Mouse (Mus musculus) gastrocnemius, postnatal 25 days (tissue): ENCODE measurements around the gene Kcnc3. TPM values are rescaled to one million over a fixed set of nuclear protein-coding genes. Genes with fewer than 3 reads are reported as not detected.

ENCODE experiments used
- DNase-seq: peaks from one replicate; pipeline ENCODE4 v3.0.0; 2022
- total RNA-seq, 2 experiments: library from RNA; stranded (reverse); gene quantifications; 1 replicate in 1 of 2; 2 replicates in 1 of 2; pipeline ENCODE4 v1.2.3; 2021

Kcnc3 gene
- total RNA-seq, 2 experiments from 2014 or later, result 4.3 to 4.8 TPM

DNA sequence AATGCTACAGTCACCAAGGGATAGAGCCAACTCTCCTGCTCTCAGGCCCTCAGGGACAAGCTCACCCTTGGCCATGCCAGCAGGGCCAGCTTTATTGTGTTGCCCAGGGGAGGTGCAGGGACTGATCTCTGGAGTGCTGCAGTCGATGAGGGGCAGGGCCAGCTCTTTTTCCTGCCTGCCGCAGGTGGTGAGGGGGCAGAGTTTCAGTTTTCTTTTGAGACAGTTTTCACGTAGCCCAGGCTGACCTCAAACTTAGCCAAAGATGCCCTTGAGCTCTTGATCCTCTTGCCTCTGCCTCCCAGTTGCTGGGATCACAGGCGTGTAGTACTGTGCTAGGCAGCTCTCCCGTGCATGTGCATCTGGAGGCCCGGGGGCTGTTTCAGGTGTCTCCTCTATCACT, 19.5 kb upstream of the Kcnc3 start:
- DNase-seq, result no peak

DNA sequence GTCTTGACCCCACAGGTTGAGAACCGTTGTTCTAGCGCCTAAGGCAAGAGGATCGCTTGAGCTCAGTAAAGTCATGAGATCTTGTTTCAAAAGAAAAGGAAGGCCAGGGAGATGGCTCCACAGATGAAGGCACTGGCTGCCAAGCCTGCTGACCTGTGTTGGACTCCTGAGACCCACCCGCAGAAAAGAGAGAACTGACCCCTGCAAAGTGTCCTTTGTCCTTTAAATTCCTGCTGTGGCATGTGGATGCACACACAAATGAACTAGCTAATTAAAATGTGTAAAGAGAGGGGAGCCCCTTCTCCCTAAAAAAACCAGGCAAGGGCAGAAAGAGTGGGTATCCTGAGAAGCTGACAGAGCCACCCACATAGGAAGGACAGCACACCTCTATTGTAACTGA, 18.7 kb upstream of the Kcnc3 start:
- DNase-seq, result no peak

DNA sequence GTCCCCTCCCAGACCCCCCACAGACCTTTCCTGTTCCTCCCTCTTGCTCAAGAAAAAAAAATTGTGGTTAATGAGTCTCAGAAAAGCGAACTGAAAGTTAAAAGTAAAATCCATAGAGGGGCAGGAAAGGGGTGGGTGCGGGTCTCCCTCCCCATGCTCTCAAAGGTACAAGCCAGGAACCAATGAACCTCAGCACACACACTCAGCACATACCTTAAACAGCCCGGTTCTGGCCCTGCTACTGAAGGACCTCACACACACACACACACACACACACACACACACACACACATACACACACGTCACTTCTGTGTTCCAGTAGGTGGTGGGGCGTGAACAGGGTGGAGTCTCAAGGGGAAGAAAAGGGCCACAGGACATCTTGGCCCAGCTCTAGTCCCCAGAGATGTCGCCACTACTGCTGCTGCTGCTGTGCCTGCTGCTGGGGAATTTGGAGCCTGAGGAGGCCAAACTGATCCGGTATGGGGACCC, 18.2 kb upstream of the Kcnc3 start, which contains the start of gene Napsa:
TSS of gene Napsa (plus strand) at position 168 of the 489 bp plus-strand sequence.
- no peak for DNase-seq

DNA sequence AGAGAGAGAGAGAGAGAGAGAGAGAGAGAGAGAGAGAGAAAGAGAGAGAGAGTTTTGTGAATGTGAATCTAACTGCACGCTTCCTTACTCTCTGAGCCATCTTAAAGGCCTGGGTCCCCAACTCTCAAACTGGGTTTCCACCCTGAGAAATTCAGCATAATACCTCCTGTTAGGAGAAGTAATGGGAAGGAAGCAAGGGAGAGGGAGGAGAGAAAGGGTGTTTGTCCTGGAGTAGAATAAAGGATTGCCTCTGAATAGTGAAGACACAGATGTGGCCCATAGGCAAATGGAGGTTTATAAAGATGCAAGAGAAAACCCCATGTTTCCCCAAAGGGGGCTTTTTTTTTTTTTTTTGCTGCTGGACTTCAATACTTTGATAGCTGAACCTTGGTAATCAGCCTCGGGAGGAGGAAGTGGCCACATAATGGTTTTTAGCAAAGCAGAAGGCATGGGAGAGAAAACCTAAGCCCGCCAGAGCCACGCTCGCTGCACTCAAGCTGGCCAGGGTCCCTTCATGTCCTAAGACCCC, 17.4 kb upstream of the Kcnc3 start:
- no peak for DNase-seq

DNA sequence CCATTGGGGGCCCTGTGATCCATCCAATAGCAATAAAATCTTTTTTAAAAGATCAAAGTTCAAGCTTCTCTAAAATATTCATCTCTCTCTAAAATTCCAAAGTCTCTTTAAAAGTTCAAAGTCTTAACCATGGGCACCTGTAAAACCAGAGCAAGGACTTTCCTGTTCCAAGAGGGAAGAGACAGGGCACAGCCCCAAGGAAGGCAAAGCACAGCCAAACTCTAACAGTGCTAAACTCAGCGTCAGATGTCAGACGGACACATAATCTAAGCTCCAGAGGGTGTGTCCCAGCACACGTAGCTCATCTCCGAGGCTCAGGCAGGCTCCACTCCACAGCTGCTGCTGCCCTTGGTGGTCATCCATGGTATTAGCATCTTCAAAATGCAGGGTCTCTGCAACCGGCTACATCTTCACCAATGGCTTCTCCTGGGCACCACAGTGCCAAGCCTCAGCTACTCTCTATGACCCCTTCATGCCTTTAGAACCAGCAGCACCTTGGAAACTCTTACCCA, 14.1 kb upstream of the Kcnc3 start:
- no peak for DNase-seq

DNA sequence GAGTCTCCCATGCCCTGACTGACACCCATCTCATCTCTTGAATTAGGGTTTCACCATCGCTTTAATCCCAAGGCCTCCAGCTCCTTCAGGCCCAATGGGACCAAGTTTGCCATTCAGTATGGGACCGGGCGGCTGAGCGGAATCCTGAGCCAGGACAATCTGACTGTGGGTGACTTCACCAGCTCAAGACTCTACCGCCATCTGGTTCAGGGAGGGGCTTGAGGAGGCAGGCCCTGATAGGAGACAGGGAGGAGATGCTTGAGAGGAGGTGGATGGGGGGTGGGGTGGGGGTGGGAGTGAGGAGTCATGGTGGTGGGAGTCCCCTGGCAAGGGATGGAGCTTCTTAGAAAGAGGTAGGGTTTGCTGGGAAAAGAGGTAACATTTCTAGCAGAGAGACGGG, 8.8 kb upstream of the Kcnc3 start:
- DNase-seq, result no peak

DNA sequence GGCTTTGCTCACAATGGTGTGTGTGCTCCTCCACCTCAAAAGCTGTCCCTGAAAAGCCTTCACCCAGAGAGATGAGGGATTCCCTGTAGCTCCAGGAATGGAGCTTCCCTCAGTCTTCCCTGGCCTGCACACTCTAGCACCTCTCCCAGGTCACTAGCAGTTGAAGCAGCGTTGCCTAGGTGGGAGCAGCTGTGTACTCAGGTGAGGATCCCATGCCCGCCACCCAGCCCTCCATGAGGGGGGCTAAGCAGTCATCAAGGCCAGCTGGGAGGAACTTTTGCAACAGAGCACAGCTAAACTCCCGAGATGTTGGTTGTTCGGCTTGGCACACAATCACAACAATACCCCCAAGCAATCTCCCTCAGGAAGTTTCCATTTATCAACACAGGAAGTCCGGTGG, 7.8 kb upstream of the Kcnc3 start:
- no peak for DNase-seq

DNA sequence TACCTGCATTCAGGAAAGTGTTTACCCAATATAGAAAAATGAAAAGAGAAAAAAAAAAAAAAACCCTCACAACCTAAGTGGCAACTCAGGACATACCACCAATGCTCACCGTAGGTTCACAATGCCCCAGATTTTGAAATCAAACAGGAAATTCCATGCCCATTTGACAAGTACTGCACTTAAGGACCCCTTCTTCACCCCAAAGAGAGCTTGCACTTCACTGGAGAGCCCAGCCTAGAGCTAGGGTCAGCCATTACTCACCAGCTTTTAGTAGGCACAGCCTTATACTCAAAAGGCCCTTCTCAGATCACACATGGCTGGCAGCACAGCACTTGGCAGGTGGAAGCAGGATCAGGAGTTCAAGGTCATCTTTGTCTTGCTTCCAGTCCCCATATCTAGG, 7.3 kb upstream of the Kcnc3 start:
- DNase-seq, result no peak

DNA sequence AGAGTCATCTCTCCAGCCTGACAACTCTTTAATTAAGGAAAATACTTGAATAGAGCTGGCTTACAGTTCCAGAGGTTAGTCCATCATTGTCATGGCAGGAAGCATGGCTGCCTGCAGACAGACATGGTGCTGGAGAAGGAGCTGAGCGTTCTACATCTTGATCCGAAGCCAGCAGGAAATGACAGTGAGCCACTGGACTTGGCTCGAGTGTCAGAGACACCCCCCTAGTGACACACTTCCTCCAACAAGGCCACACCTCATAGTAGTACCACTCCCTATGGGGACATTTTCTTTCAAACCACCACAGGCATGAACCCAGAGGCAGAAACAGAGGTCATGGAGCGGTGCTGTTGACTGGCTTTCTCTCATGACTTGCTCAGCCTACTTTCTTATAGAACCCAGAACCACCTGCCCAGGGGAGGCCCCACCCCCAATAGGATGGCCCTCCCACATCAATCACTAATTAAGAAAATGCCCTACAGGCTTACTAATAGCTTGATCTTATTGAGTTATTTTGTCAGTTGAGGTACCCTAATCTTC, 6.1 kb upstream of the Kcnc3 start:
- no peak for DNase-seq

DNA sequence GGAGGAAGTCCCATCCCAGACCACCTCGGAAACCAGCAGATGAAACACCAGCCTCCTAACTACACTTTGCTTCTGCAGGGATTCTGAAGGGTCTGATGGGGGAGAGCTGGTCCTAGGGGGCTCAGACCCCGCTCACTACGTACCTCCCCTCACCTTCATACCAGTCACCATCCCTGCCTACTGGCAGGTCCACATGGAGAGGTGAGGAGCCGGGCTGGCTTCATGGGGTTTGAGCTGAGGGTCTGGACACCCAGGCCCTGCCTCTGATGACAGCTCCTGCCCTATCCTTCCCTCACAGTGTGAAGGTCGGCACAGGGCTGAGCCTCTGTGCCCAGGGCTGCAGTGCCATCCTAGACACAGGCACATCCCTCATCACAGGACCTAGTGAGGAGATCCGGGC, 5.5 kb upstream of the Kcnc3 start:
- no peak for DNase-seq

DNA sequence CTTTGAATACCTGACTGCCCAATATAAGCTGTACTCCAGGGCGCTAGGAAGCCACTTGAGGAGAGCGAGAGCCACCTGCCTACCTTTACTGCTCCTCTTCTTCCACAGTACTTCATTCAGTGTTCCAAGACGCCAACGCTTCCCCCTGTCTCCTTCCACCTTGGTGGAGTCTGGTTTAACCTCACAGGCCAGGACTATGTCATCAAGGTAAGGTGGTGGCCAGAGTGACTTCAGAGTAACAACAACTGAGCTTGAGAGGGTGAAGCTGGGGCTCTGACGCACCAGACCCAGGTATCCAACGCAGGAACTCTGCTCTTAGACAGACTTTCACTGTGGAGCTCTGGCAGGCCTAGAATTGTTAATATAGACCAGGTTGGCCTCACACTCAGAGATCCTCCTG, 4.9 kb upstream of the Kcnc3 start:
- DNase-seq, result no peak

DNA sequence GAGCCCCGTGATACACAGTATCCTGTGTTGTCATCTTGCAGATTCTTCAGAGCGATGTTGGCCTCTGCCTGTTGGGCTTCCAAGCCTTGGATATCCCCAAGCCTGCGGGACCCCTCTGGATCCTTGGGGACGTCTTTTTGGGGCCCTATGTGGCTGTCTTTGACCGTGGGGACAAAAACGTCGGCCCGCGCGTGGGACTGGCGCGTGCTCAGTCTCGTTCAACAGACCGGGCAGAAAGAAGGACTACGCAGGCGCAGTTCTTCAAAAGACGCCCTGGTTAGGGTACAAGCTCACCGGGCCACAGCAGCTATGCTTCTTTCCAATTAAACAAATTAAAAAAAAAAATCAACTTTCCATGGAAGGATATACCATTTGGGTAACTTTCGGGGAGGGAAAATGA, 3.9 kb upstream of the Kcnc3 start:
- DNase-seq, result no peak

DNA sequence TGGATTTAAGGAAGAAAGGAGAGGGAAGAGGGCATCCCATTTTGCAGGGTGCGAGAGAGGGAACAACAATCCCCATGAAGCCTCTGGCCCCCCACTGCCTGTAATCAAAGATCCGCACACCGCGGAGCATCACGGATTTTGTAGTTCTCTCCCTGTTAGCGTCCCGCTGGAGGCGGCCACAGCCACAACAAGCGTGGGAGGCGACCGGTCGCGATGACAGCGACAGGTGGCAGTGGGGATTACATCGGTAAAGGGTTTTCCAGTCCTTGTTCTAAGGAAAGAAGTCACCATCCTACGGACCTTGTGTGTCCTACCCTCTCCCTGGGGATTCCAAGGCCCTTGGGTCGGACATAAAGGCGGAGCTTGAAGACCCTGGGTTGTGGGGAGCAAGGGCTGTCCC, 3.5 kb upstream of the Kcnc3 start:
- no peak for DNase-seq

DNA sequence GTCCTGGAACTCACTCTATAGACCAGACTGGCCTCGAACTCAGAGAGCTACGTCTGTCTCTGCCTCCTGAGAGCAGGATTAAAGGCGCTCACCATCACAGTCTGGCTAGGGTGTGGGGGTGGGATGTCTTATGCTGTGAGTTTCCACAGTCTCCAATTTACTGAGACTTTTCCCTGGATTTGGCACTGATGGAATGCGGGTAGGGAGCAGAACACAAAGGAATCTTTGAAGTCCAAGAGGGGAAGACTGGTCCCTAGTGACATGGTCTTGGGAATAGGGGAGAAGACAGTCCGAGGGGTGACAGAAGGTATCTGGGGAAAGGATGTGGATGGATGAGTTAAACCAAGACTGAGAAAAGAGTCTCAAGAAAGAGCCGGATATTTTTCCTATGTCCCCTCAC, 2.8 kb upstream of the Kcnc3 start:
- no peak for DNase-seq

DNA sequence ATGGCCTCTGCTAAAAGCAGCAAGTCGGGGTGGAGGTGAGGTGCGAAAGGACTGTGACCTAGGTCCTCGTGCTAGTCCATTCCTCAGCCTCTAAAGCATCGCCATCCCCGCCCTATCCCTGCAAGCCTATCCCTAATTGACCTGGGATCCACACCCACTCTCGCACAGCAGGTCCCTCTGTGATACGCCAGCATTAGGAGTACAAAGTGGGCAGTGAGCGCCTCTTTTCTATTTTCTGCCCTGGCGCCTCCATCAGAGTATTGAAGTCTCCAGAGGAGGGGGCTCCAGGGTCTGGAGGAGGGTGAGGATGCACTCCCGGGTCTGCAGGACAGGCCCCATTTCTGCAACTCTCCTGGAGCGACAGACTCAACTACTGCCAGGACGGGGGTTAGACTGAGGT, 2.1 kb upstream of the Kcnc3 start:
- no peak for DNase-seq

DNA sequence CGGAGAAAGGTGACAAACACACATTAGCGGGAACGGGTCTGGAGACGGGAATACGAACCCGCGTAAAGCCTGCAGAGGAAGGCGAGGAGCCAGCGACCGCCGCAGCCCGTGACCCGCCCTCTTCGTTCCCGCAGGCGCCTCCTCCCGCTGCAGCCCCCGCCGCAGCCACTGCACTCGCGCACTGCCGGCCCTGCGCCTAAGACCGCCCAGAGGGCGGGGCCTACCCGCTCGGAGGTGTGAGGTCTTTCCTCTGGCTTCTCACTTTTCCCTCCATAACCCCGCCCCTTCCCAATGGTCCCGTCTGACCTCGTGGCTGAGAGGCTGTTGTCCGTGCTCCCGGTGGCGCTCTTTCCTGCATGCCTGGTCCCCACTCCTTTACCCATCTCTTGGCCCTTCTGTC, 1.3 kb upstream of the Kcnc3 start:
- peak; percentile 76 for DNase-seq

DNA sequence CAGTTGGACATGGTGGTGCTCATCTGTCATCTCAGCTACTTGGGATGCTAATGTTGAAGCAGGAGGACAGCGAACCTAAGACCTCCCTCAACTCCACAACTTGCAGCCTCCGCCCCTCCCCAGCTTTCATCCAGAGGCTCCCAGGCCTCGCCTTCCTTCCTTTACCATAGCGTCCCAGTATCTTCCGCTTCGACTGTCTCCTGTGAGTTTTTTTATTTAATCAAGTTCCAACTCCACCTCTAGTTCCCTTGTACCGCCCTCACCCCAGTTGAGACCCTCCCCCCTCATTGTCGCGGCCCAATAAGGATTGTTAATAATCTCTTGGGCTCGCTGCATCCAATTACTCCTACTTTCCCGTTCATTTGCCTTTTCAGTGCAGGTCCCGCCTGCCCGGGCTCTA, 518 bp upstream of the Kcnc3 start:
- no peak for DNase-seq

DNA sequence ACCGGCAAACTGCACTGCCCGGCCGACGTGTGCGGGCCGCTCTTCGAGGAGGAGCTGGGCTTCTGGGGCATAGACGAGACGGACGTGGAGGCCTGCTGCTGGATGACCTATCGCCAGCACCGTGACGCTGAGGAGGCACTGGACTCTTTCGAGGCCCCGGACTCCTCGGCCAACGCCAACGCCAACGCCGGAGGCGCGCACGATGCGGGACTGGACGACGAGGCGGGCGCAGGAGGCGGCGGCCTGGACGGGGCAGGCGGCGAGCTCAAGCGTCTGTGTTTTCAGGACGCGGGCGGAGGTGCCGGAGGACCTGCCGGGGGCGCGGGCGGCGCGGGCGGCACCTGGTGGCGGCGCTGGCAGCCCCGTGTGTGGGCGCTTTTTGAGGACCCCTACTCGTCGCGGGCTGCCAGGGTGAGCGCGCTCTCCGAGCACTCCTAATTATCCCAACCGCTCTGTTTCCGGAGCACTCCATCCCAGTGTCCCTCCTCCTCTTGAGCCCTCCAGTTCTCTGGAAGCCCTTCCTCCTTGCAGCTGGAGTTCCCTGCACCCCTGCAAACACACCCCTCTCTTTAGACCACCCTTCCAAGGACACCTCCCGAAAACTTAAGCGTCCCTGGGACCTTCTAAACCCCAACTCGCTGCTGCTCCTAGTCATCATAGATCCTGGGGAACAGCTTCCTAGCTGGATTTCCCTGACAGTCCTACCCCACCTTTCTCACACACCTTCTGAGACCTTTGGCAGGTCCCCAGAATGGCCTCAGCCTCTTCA, 1.1 kb downstream of the Kcnc3 start:
- no peak for DNase-seq

DNA sequence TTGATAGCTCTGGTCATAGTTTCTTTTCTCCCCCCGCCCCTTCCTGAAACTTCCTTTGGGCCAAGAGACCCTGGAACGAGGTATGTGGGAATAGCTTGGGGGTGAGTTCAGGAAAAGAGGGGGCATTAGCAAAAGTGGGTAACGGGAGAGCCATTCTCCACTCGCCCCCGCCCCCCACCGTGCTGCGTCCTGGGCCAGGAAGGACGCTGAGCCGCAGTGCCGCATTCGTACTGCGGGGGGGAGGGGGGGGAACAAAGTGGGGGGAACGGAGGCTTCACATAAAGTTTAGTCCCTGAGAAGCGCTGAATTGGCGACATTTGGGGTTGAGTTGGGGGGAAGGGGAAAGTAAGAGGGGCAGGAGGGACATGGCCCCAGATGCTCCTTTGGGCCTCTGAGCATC, 2.6 kb downstream of the Kcnc3 start:
- DNase-seq, result no peak

DNA sequence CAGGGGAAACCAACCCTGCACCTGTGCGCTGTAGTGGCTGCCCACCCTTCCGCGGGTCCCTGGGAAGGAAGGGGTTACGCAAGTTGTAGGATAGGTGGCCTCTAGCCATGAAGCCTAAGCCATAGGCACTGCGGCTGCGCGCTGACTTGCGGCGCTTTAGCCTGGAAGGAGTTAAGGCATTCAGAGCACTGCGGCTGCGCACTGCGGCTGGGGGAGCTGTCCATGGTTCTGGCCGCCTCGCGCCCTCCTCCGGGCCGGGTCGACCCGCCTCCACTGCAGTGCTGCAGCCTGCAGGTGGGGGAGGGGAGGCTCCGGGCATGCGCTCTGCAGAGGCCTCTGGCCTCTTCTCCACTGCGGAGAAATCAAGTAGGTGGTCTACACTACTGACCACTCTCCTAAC, 3.3 kb downstream of the Kcnc3 start:
- peak; percentile 64 for DNase-seq

DNA sequence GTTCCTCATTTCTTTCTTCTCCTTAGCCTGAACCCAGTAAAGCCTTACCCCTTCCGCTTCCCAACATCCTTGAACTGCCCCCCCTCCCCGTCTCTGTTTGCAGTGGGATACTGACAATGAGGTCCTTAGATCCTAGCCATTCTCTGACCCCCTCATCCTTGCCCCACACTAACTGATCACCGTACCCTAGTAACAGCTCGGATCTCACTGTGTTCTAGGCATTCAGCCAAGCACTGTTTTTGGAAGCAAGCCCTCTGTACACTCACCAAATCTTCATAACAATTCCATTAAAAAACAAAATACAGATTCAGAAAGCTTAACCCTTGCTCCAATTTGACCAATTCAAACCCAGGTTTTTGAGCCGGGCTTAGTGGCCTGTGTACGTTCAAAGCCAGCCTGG, 3.8 kb downstream of the Kcnc3 start:
- no peak for DNase-seq

DNA sequence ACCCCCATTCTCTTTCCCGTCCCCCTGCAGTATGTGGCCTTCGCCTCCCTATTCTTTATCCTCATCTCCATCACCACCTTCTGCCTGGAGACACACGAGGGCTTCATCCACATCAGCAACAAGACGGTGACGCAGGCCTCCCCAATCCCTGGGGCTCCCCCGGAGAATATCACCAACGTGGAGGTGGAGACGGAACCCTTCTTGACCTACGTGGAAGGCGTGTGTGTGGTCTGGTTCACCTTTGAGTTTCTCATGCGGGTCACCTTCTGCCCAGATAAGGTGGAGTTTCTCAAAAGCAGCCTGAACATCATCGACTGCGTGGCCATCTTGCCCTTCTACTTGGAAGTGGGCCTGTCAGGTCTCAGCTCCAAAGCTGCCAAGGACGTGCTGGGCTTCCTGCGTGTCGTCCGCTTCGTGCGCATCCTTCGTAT, 4.7 kb downstream of the Kcnc3 start:
- DNase-seq, result no peak

DNA sequence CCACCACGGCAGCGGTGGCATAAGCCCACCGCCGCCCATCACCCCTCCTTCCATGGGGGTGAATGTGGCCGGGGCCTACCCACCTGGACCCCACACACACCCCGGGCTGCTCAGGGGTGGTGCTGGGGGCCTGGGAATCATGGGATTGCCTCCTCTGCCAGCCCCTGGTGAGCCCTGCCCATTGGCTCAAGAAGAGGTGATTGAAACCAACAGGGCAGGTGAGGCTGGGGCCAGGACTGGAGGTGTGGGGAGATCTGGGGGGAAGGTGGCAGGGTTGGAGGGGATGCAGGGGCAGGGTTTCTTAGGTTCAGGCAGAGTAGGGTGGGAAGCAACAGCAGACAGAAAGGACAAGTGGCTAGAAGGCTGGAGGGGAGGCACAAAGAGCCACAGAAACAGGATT, 5.6 kb downstream of the Kcnc3 start:
- no peak for DNase-seq
